Mouse (Mus musculus): Measurements from ENCODE around the gene Itpkc. TPM values are rescaled to one million over a fixed set of nuclear protein-coding genes. Genes with fewer than 3 reads are reported as not detected.

The Itpkc gene
- 2.8 and 3.2 TPM in 2 replicates for polyA plus RNA-seq (2014; fragmentation: Nextera tagmentation; extraction: Ambion mirVana)

- WGBS (ENCODE audit: insufficient replicate concordance): under 1% methylated on average over 49 of the region's 49 CpGs
- Histone ChIP-seq H3K4me1 (ENCODE audit: control insufficient read depth, insufficient read depth, low read length) (peaks cover 29% of the 10 kb centered on the region), H3K9me3 (replicated peaks; ENCODE audit: control insufficient read depth, low read length) (no peaks in the 10 kb centered on the region), H3K4me2 (peak within 1 kb of the TSS; percentile 75), H3K27me3 (ENCODE audit: control insufficient read depth, insufficient read depth, low read length) (no peaks in the 10 kb centered on the region), H3K4me3 (ENCODE audit: low read depth, low read length) (peak within 1 kb of the TSS; percentile 69), H3K27ac (ENCODE audit: low read depth, low read length) (peak within 1 kb of the TSS; percentile 81), H3K9ac (ENCODE audit: low read depth, low read length) (peak within 1 kb of the TSS; percentile 82), H3K36me3 (ENCODE audit: control insufficient read depth, insufficient read depth, low read length) (no peaks in the 10 kb centered on the region; the same call in 1 of the 2 replicates)
- ATAC-seq (replicated peaks; ENCODE audit: insufficient number of reproducible peaks, low FRiP score, low TSS enrichment): peak; percentile 82
Measured at GRCm38 (mm10) chr7:27228281-27228821, at the start of gene Itpkc. Gene Itpkc (minus strand): TSS chr7:27228661.

- no peaks in the 10 kb centered on the region for H3K27me3 ChIP-seq (ENCODE audit: control insufficient read depth, insufficient read depth, low read length)
- H3K27ac ChIP-seq (ENCODE audit: low read depth, low read length): no peak overlapping the region
- no peaks in the 10 kb centered on the region for H3K9me3 ChIP-seq (replicated peaks; ENCODE audit: control insufficient read depth, low read length)
- WGBS (ENCODE audit: insufficient replicate concordance): 84% methylated on average over 3 of the region's 3 CpGs
- ATAC-seq (replicated peaks; ENCODE audit: insufficient number of reproducible peaks, low FRiP score, low TSS enrichment): no peak
- H3K4me1 ChIP-seq (ENCODE audit: control insufficient read depth, insufficient read depth, low read length): no peaks in the 10 kb centered on the region
- peaks cover 11% of the 10 kb centered on the region for H3K36me3 ChIP-seq (ENCODE audit: control insufficient read depth, insufficient read depth, low read length)
- no peak overlapping the region for H3K4me2 ChIP-seq
- no peak overlapping the region for H3K4me3 ChIP-seq (ENCODE audit: low read depth, low read length)
- no peak overlapping the region for H3K9ac ChIP-seq (ENCODE audit: low read depth, low read length)
Measured at GRCm38 (mm10) chr7:27277191-27277590, 48.7 kb upstream of the Itpkc start.

- Histone ChIP-seq H3K9ac (ENCODE audit: low read depth, low read length) (no peak overlapping the region), H3K4me1 (ENCODE audit: control insufficient read depth, insufficient read depth, low read length) (no peaks in the 10 kb centered on the region), H3K4me2 (no peak overlapping the region), H3K27ac (ENCODE audit: low read depth, low read length) (no peak overlapping the region), H3K36me3 (ENCODE audit: control insufficient read depth, insufficient read depth, low read length) (peaks cover 11% of the 10 kb centered on the region), H3K4me3 (ENCODE audit: low read depth, low read length) (no peak overlapping the region), H3K27me3 (ENCODE audit: control insufficient read depth, insufficient read depth, low read length) (no peaks in the 10 kb centered on the region), H3K9me3 (replicated peaks; ENCODE audit: control insufficient read depth, low read length) (no peaks in the 10 kb centered on the region)
- 47% methylated on average over 7 of the region's 7 CpGs for WGBS (ENCODE audit: insufficient replicate concordance)
- peak; percentile 44; the same call in 1 of the 2 replicates for ATAC-seq (replicated peaks; ENCODE audit: insufficient number of reproducible peaks, low FRiP score, low TSS enrichment)
Measured at GRCm38 (mm10) chr7:27276021-27276420, 47.6 kb upstream of the Itpkc start.

- 84% methylated on average over 4 of the region's 4 CpGs for WGBS (ENCODE audit: insufficient replicate concordance)
- no peak for ATAC-seq (replicated peaks; ENCODE audit: insufficient number of reproducible peaks, low FRiP score, low TSS enrichment)
- H3K36me3 ChIP-seq (ENCODE audit: control insufficient read depth, insufficient read depth, low read length): peaks cover 13% of the 10 kb centered on the region
Measured at GRCm38 (mm10) chr7:27274916-27275315, 46.5 kb upstream of the Itpkc start.

GRCm38 (mm10) chr7:27273739-27274351, 45.4 kb upstream of the Itpkc start:
- no peak overlapping the region for H3K27ac ChIP-seq (ENCODE audit: low read depth, low read length)
- no peak overlapping the region for H3K9ac ChIP-seq (ENCODE audit: low read depth, low read length)
- H3K4me2 ChIP-seq: peak overlapping the region; percentile 49
- no peaks in the 10 kb centered on the region for H3K9me3 ChIP-seq (replicated peaks; ENCODE audit: control insufficient read depth, low read length)
- H3K4me1 ChIP-seq (ENCODE audit: control insufficient read depth, insufficient read depth, low read length): no peaks in the 10 kb centered on the region
- peaks cover 21% of the 10 kb centered on the region for H3K36me3 ChIP-seq (ENCODE audit: control insufficient read depth, insufficient read depth, low read length)
- ATAC-seq (replicated peaks; ENCODE audit: insufficient number of reproducible peaks, low FRiP score, low TSS enrichment): 0 out of 2 replicates have a peak, but pooled peaks have one; percentile 47
- WGBS (ENCODE audit: insufficient replicate concordance): 39% methylated on average over 32 of the region's 32 CpGs
- H3K4me3 ChIP-seq (ENCODE audit: low read depth, low read length): no peak overlapping the region
- no peaks in the 10 kb centered on the region for H3K27me3 ChIP-seq (ENCODE audit: control insufficient read depth, insufficient read depth, low read length)

More at GRCm38 (mm10) chr7:27274916-27275315, 46.5 kb upstream of the Itpkc start:
- no peak overlapping the region for H3K27ac ChIP-seq (ENCODE audit: low read depth, low read length)
- H3K9ac ChIP-seq (ENCODE audit: low read depth, low read length): no peak overlapping the region
- no peak overlapping the region for H3K4me2 ChIP-seq
- no peaks in the 10 kb centered on the region for H3K4me1 ChIP-seq (ENCODE audit: control insufficient read depth, insufficient read depth, low read length)
- no peaks in the 10 kb centered on the region for H3K9me3 ChIP-seq (replicated peaks; ENCODE audit: control insufficient read depth, low read length)
- no peak overlapping the region for H3K4me3 ChIP-seq (ENCODE audit: low read depth, low read length)
- no peaks in the 10 kb centered on the region for H3K27me3 ChIP-seq (ENCODE audit: control insufficient read depth, insufficient read depth, low read length)

- H3K27ac ChIP-seq (ENCODE audit: low read depth, low read length): no peak overlapping the region
- ATAC-seq (replicated peaks; ENCODE audit: insufficient number of reproducible peaks, low FRiP score, low TSS enrichment): no peak
- no peaks in the 10 kb centered on the region for H3K9me3 ChIP-seq (replicated peaks; ENCODE audit: control insufficient read depth, low read length)
- no peak overlapping the region for H3K4me2 ChIP-seq
- no peak overlapping the region for H3K4me3 ChIP-seq (ENCODE audit: low read depth, low read length)
- H3K36me3 ChIP-seq (ENCODE audit: control insufficient read depth, insufficient read depth, low read length): peaks cover 10% of the 10 kb centered on the region
- WGBS (ENCODE audit: insufficient replicate concordance): 84% methylated on average over 8 of the region's 8 CpGs
- no peaks in the 10 kb centered on the region for H3K27me3 ChIP-seq (ENCODE audit: control insufficient read depth, insufficient read depth, low read length)
- H3K4me1 ChIP-seq (ENCODE audit: control insufficient read depth, insufficient read depth, low read length): no peaks in the 10 kb centered on the region
- no peak overlapping the region for H3K9ac ChIP-seq (ENCODE audit: low read depth, low read length)
Measured at GRCm38 (mm10) chr7:27271423-27271822, 43.0 kb upstream of the Itpkc start.

GRCm38 (mm10) chr7:27266515-27267128, 38.2 kb upstream of the Itpkc start:
- 41% methylated on average over 20 of the region's 20 CpGs for WGBS (ENCODE audit: insufficient replicate concordance)
- Histone ChIP-seq H3K4me1 (ENCODE audit: control insufficient read depth, insufficient read depth, low read length) (no peaks in the 10 kb centered on the region), H3K27ac (ENCODE audit: low read depth, low read length) (no peak overlapping the region; the same call in 1 of the 2 replicates), H3K27me3 (ENCODE audit: control insufficient read depth, insufficient read depth, low read length) (no peaks in the 10 kb centered on the region), H3K9me3 (replicated peaks; ENCODE audit: control insufficient read depth, low read length) (no peaks in the 10 kb centered on the region), H3K4me2 (peak overlapping the region; percentile 45), H3K4me3 (ENCODE audit: low read depth, low read length) (no peak overlapping the region), H3K36me3 (ENCODE audit: control insufficient read depth, insufficient read depth, low read length) (peaks cover 13% of the 10 kb centered on the region), H3K9ac (ENCODE audit: low read depth, low read length) (no peak overlapping the region)
- ATAC-seq (replicated peaks; ENCODE audit: insufficient number of reproducible peaks, low FRiP score, low TSS enrichment): peak; percentile 50; the same call in 1 of the 2 replicates

- no peaks in the 10 kb centered on the region for H3K27me3 ChIP-seq (ENCODE audit: control insufficient read depth, insufficient read depth, low read length)
- H3K9ac ChIP-seq (ENCODE audit: low read depth, low read length): no peak overlapping the region
- H3K4me1 ChIP-seq (ENCODE audit: control insufficient read depth, insufficient read depth, low read length): peaks cover 2% of the 10 kb centered on the region; the same call in 1 of the 2 replicates
- no peak overlapping the region for H3K4me2 ChIP-seq
- ATAC-seq (replicated peaks; ENCODE audit: insufficient number of reproducible peaks, low FRiP score, low TSS enrichment): no peak
- no peak overlapping the region for H3K4me3 ChIP-seq (ENCODE audit: low read depth, low read length)
- 84% methylated on average over 12 of the region's 12 CpGs for WGBS (ENCODE audit: insufficient replicate concordance)
- peaks cover 10% of the 10 kb centered on the region for H3K36me3 ChIP-seq (ENCODE audit: control insufficient read depth, insufficient read depth, low read length)
- H3K27ac ChIP-seq (ENCODE audit: low read depth, low read length): no peak overlapping the region
- H3K9me3 ChIP-seq (replicated peaks; ENCODE audit: control insufficient read depth, low read length): no peaks in the 10 kb centered on the region
Measured at GRCm38 (mm10) chr7:27264761-27265160, 36.3 kb upstream of the Itpkc start.

All from heart, embryonic 11.5 days (tissue).